Mouse (Mus musculus) ES-Bruce4 (cell line): ENCODE measurements at regions not wholly inside any gene's neighbourhood (a gene's known extent, or its start where the extent isn't known, plus 50 kb on each side); places are given as distances from the start of the nearest gene placed in this dataset.
A peak's percentile ranks its signal among the peaks of the same experiment; 100 is the strongest.

Experiments
- H3K27ac ChIP-seq: 2 replicates; pipeline ENCODE4 v1.5.1; 2012; ENCODE audit warnings: low read length, inconsistent platforms; ENCODE audit not compliant: insufficient read depth
- H3K27me3 ChIP-seq: 2 replicates; pipeline ENCODE4 v1.6.1; 2012; ENCODE audit warnings: mild to moderate bottlenecking, low read length, inconsistent platforms; ENCODE audit not compliant: control insufficient read depth, poor library complexity, insufficient read depth, severe bottlenecking
- H3K36me3 ChIP-seq: 2 replicates; pipeline ENCODE4 v1.6.1; 2012; ENCODE audit warnings: inconsistent platforms, mild to moderate bottlenecking, low read length, moderate library complexity; ENCODE audit not compliant: control insufficient read depth, poor library complexity, insufficient read depth, severe bottlenecking
- H3K4me1 ChIP-seq: one replicate; pipeline ENCODE4 v1.8.1; 2011; ENCODE audit warnings: low read length; ENCODE audit not compliant: control insufficient read depth, insufficient read depth
- H3K4me3 ChIP-seq: 2 replicates; pipeline ENCODE4 v1.5.1; 2011; ENCODE audit warnings: low read depth, mild to moderate bottlenecking, low read length
- H3K9ac ChIP-seq: 2 replicates; pipeline ENCODE4 v1.6.1; 2012; ENCODE audit warnings: low read depth, mild to moderate bottlenecking, inconsistent platforms; ENCODE audit not compliant: poor library complexity, severe bottlenecking
- H3K9me3 ChIP-seq: replicated peaks from 2 replicates; pipeline ENCODE4 v1.6.1; 2012; ENCODE audit warnings: mild to moderate bottlenecking, low read length, inconsistent platforms; ENCODE audit not compliant: control insufficient read depth, poor library complexity, insufficient read depth, severe bottlenecking
- CTCF ChIP-seq: IDR thresholded peaks from one replicate; pipeline ENCODE4 v1.8.1; 2011; ENCODE audit warnings: low read depth, low read length
- EP300 ChIP-seq: IDR thresholded peaks from 2 replicates; pipeline ENCODE4 v1.6.1; 2011; ENCODE audit warnings: low read depth, low read length; ENCODE audit not compliant: insufficient read depth
- POLR2A ChIP-seq: IDR thresholded peaks from one replicate; pipeline ENCODE4 v1.8.1; 2011; ENCODE audit warnings: low read length; ENCODE audit not compliant: insufficient read depth

DNA sequence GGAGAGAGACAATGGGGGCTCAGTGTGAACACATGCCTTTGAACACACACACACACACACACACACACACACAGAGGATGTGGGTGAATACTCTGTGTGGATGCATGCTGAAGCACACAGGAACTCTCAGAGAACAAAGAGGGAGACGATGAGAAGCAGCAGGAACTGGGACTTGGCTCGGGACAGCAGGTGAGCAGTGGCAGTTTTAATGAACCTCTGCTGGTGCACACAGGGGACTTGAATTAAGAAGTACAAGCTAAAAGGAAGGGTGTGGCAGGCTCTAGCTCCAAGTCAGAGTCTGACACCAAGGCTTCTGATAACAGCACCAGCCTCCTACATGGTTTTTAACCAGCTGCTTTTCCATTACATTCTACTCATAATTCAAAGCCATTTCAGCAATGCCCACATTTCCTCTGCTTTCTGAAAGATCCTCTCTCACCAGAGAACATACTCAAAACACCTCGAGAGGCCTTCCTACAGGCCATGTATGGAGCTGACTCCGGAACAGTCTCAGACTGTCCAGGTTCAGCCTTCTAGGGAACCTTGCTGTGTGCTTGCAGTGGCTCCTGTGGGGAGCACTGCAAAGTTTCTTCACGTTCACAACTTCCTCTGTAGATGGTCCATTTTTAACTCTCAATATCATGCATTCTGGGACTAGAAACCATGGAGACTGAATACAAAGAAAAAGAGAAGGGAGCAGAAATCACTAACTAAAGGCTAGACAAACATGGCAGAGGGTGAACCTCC lies 206.9 kb upstream of the Smim15 start:
- no peaks in the 10 kb centered on the region for H3K4me1 ChIP-seq
- no peaks in the 10 kb centered on the region for H3K36me3 ChIP-seq
- H3K27ac ChIP-seq: no peak overlapping the region
- H3K9ac ChIP-seq: no peak overlapping the region
- no peak for TF ChIP-seq CTCF
- no peak for TF ChIP-seq EP300
- H3K27me3 ChIP-seq: no peaks in the 10 kb centered on the region
- no peaks in the 10 kb centered on the region for H3K9me3 ChIP-seq
- H3K4me3 ChIP-seq: no peak overlapping the region

DNA sequence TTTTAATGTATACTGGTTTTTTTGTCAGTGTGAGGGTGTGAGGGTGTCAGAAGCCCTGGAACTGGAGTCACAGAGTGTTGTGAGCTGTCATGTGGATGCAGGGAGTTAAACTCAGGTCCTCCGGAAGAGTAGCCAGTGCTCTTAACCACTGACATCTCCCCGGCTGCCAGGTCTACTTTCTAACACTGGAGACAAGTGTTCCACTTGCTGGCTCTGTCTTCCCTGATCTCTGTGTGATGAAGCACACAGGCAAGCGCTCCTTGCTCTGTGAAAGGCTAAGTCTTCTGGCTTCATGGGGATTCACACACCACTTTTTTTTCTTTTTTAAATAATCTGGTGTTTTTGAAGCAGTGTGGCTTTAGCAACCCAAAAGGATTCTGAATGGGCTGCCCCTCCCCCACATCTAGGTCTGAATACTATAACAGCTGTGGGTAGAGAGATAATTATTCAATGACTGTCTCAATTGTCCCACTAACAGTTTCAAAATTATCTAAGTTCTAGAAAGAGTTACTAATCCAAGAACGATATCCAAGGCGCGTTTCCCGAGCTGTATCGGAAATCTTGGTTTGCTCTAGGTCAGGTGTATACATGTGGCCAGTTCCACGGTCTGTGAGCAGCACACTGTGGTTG lies 208.4 kb upstream of the Smim15 start:
- no peak for TF ChIP-seq CTCF
- no peak for TF ChIP-seq EP300
- Histone ChIP-seq H3K36me3 (no peaks in the 10 kb centered on the region), H3K9me3 (no peaks in the 10 kb centered on the region), H3K4me1 (no peaks in the 10 kb centered on the region), H3K4me3 (no peak overlapping the region), H3K27ac (no peak overlapping the region), H3K9ac (no peak overlapping the region), H3K27me3 (no peaks in the 10 kb centered on the region)

DNA sequence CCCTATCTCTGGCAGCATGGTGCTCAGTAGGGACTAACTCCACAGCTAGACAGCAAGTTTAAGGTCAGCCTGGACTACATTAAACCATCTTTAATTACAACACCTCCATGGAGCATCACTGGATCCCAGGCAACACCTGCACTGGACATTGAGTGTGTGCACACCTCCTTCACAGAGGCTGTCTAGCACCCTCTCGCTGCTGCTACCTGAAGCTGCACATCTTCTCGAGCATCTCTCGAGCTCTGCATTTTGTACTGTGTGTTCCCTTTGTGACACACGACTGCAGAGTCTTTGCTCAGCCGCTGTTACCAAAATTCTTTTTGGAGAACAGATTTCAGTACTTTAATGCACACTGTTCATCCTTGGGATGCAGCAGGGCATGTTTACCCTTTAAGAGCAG lies 212.2 kb upstream of the Smim15 start:
- TF ChIP-seq CTCF: peak; percentile 62
- TF ChIP-seq EP300: no peak
- Histone ChIP-seq H3K9ac (no peak overlapping the region), H3K36me3 (no peaks in the 10 kb centered on the region), H3K4me1 (peaks cover 2% of the 10 kb centered on the region), H3K27me3 (no peaks in the 10 kb centered on the region), H3K27ac (no peak overlapping the region), H3K9me3 (no peaks in the 10 kb centered on the region), H3K4me3 (no peak overlapping the region)

DNA sequence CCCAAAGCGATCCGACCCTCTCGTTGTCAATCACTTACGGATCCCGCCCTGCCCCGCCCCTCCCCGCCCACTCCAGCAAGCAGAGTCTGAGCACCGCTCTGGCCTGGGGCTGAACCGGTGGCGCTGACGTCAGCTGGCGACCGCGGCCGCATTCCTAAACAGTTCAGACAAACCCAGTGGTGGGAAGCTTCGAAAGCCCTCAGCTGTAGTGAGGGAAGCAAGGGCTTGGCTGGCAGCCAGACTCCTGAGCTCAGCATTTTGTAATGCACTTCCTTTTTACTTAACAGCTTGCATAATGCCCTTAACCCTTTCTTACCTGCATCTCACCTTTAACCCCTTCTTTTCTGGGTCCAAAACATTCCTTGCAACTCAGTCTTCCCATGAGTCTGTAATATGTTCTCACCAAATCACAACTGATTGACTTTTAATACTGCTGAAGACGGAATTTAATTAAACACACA lies 213.0 kb upstream of the Smim15 start:
- H3K4me3 ChIP-seq: no peak overlapping the region
- H3K9me3 ChIP-seq: no peaks in the 10 kb centered on the region
- H3K27ac ChIP-seq: 0 out of 2 replicates have a peak overlapping the region, but pooled peaks have one; percentile 45
- H3K9ac ChIP-seq: no peak overlapping the region
- peaks cover 5% of the 10 kb centered on the region for H3K4me1 ChIP-seq
- H3K36me3 ChIP-seq: no peaks in the 10 kb centered on the region
- TF ChIP-seq EP300 (0 out of 2 replicates have a peak, but pooled peaks have one; percentile 59), POLR2A (no peak)
- H3K27me3 ChIP-seq: no peaks in the 10 kb centered on the region

DNA sequence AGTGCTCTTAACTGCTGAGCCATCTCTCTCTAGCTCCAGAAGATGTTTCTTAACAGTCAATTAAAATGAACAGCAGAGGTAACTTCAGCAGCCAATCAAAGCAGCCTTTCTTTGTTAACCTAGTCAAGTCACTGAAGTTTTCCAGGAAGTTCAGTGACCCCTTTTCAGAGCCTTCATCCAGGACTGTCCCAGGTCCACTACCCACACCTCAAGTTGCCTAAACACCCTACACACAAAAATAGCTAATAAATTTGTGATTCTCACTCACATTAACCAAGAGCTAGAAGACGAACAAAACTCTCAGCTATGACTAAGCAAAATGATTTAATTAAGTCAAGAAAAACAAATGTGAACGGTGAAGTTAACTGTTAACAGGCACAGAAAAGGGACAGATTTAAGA lies 214.0 kb upstream of the Smim15 start:
- H3K4me3 ChIP-seq: no peak overlapping the region
- TF ChIP-seq CTCF: no peak
- TF ChIP-seq POLR2A: no peak
- no peak for TF ChIP-seq EP300
- H3K27me3 ChIP-seq: no peaks in the 10 kb centered on the region
- H3K9me3 ChIP-seq: no peaks in the 10 kb centered on the region
- H3K4me1 ChIP-seq: peaks cover 5% of the 10 kb centered on the region
- peak overlapping the region; percentile 36; the same call in 1 of the 2 replicates for H3K27ac ChIP-seq
- no peak overlapping the region for H3K9ac ChIP-seq
- H3K36me3 ChIP-seq: no peaks in the 10 kb centered on the region

DNA sequence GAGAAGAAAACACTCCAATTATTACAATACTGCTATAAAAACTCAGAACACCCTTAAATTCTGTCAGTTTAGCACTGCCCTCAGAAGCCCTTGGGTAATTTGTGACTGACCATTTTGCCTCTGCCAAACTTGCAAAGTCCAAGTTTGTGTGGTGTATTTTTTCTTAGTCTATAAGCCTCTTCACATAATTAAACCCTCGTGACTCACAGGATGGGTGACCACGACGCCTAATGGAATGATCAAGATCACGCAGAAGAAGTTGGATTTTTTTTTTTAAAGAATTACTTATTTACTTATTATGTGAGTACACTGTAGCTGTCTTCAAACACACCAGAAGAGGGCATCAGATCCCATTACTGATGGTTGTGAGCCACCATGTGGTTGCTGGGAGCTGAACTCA lies 214.4 kb upstream of the Smim15 start:
- TF ChIP-seq EP300: no peak
- TF ChIP-seq POLR2A: no peak
- no peak for TF ChIP-seq CTCF
- no peaks in the 10 kb centered on the region for H3K27me3 ChIP-seq
- H3K4me3 ChIP-seq: no peak overlapping the region
- no peaks in the 10 kb centered on the region for H3K36me3 ChIP-seq
- no peaks in the 10 kb centered on the region for H3K9me3 ChIP-seq
- peak overlapping the region; percentile 31; the same call in 1 of the 2 replicates for H3K27ac ChIP-seq
- H3K9ac ChIP-seq: no peak overlapping the region
- H3K4me1 ChIP-seq: peaks cover 5% of the 10 kb centered on the region
